Mouse (Mus musculus) urinary bladder, postnatal 25 days (tissue): ENCODE results near the gene Thsd4.
"Not testable (repeated sequence)": the region's sequence is repeated elsewhere in the genome, so short reads cannot be mapped to it uniquely, and the experiment has no call there.

ENCODE experiments used
- DNase-seq: peaks from one replicate; pipeline ENCODE4 v3.0.0; 2022; ENCODE audit warnings: low spot score

Thsd4 gene

GRCm38 (mm10) chr9:60213111-60213510 lies 308.7 kb downstream of the Thsd4 start:
- DNase-seq, result no peak

DNA sequence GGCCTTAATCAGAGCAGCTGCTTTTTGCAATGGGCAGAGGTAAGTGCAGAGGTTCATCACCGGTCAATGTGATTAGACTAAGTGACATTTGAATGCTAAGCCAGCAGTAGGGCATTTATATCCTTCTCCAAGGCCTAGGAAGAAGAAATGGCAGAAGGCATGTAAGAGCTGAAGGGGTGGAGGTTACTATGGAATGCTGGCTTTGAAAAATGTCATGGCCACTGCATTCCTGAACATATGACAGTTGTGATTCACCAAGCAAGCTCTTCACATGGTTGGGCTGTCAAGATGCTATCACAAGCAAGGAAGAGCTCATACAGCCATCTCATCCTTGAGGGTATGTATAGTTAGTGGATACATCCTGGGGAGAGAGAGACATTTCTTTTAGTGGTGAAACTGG lies 313.0 kb downstream of the Thsd4 start:
- DNase-seq, result no peak

- no peak for DNase-seq
Measured at GRCm38 (mm10) chr9:60203141-60203540, 318.7 kb downstream of the Thsd4 start.

DNA sequence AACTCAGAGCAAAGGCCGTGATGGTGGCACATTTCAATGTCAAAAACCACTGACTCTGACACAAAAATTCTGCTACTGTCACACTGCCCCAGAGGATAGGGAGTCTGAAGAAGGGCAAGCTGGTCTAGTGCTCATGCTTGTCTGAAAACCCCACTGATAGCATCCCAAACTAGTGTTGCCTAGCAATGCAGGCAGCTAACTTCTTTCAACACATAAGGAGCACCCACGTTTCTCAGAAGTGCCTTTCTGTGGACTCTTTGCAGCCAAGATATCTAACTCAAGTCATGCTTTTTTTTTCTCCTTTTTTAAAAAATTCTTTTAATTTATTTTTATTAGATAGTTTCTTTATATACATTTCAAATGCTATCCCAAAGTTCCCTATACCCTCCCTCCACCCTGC lies 321.4 kb downstream of the Thsd4 start:
- DNase-seq, result no peak

- DNase-seq, result no peak
Measured at GRCm38 (mm10) chr9:60198530-60199200, 323.2 kb downstream of the Thsd4 start.

- no peak for DNase-seq
Measured at GRCm38 (mm10) chr9:60195502-60195901, 326.3 kb downstream of the Thsd4 start.

DNA sequence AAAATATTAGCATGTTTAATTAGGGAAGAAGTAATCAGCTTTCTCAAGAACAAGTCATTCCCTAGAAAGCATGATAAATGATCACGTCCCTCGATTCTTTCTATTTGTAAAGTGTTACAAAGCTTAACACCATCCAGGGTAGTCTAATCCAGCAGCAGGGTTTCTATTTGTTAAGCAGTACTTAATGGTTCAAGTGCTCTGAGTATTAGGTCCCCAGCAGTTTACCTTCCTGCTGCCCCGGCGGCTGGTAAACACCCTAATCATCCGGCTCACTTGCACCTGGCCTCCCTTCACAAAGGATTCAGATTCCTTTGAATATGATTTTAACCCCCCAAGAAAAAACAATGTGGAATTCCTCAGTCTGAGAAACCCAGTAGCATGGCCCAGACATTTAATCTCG lies 326.9 kb downstream of the Thsd4 start:
- no peak for DNase-seq

DNA sequence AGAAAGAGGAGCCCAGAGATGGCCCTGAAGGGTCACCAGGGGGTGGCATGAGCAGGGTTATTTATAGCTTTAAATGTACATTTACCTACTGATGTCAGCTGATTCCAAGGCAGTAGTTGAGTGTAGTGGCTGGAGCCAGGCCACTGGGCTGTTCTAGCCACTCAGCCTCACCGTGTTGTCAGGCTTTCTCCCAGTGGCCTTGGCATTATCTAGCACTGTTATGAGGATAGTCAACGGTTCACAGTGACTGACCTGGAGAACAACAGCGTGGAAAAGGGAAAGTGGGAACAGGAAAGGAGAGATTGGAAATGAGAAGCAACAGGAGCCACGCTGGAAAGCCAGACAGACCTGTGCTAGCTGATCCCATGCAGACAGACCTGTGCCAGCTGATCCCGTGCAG lies 329.5 kb downstream of the Thsd4 start:
- DNase-seq, result no peak

GRCm38 (mm10) chr9:60187437-60187836 lies 334.4 kb downstream of the Thsd4 start:
- DNase-seq, result no peak

- no peak for DNase-seq
Measured at GRCm38 (mm10) chr9:60186948-60187347, 334.9 kb downstream of the Thsd4 start.

DNA sequence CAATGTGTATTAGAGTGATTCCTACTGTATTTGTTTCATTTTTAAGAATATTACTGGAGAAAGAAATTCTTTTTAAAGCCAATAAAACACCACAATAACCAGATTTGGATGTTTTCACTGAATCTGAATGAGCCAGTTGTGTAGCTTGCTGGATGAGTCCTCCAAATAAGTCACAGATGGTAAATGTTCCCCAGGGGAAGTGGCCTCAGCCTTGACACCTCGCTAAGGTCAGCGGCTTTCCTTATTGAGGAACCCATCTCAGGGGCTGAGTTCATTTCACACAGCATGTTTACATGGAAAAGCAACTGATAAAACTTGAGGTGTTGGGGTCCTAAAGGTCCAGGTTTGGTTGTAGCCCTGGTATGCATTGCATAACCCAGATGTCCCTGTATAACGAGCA lies 337.8 kb downstream of the Thsd4 start:
- DNase-seq, result no peak

DNA sequence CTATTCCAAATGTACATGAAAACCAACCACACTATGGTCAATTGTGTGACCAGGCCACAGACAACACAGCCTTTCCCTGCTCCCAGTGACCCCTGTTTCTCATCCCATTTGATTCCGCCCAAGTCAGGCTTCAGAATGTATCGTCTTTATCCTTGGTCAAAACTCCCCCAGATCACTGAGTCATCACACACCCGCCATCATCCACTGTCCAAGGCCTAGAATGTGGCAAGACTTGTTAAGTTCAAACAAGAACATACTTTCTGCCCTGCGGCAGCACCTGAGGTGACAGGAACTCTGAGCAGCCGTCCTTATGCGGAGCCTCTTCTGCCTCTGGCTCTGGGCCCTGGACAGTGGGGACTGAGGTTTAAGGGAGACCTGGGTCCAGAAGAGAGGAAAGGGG lies 339.5 kb downstream of the Thsd4 start:
- no peak for DNase-seq

GRCm38 (mm10) chr9:60180936-60181335 lies 340.9 kb downstream of the Thsd4 start:
- DNase-seq, result no peak

DNA sequence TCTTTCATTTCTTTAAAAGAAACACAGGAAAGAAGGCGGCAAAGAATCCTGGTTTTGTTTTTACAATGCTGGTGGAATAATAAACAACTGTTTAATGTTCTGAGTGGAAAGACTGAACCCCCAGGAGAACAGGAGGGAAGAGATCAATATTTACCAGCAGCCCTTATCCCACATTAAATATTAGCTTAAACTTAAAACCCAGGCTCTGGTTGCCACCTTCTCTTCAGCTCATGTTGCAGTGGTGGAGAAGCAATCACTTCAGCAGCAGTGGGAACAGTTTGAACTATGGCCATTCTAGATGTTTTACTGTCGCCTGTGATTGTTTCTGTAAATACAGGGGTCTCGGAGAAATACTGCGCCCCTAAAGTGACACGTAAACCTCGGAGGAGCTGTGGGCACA lies 341.7 kb downstream of the Thsd4 start:
- DNase-seq, result no peak

DNA sequence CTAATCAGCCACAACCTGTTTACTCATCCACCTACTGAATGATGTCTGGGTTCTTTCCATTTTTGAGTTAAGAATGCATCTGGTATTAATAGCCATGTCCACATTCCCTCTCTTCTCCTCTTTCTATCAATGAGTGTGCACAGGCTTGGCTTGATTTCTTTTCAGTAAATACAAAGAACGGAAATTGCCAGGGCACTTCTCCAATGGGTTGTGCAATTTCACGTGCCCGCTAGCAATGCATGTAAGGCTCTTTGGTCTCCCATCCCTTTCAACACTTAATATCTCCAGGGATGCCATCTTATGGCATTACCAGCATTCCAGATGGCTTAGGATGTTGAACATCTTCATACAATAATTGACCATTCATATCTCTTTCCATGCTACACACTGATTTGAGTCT lies 345.5 kb downstream of the Thsd4 start:
- DNase-seq, result no peak

- not testable (repeated sequence) for DNase-seq
Measured at GRCm38 (mm10) chr9:60172459-60173060, 349.3 kb downstream of the Thsd4 start.

DNA sequence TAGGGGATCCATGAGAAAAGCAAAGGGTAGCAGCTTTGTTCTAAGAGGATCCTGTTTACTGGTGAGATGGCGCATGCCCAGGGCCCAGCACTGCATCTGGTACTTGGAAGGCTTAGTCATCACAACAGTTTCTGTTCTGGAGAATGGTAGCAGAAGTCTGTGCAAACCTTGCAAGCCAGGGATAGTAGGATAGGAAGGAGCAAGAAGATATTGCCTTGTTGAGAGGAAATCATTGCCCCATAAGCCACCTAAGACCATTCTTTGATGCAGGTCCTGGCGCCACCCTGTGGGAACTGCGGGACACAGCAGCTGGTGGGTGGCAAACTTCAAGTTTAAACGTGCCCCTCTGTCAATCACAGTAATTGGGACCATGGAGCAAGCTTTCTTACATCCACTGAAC lies 354.9 kb downstream of the Thsd4 start:
- no peak for DNase-seq

GRCm38 (mm10) chr9:60160855-60161254 lies 361.0 kb downstream of the Thsd4 start:
- no peak for DNase-seq

DNA sequence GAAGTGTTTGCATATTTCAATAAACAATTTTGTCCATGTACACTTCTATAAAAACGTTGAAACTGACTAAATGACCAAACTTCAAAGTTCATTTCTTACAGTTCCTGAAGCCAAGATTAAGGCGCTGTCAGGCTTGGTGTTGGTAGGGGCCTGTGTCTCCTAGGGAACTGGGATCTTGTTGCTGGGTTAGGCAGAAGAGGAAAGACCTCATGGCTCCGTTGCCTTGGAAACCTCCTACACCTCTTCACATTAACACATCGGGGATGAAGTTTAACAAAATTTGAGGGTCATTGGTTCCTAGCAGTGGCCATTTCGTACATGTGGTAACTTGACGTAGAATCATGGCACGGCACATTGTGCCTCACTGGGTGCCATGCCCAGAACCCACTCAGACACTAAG lies 361.7 kb downstream of the Thsd4 start:
- no peak for DNase-seq

DNA sequence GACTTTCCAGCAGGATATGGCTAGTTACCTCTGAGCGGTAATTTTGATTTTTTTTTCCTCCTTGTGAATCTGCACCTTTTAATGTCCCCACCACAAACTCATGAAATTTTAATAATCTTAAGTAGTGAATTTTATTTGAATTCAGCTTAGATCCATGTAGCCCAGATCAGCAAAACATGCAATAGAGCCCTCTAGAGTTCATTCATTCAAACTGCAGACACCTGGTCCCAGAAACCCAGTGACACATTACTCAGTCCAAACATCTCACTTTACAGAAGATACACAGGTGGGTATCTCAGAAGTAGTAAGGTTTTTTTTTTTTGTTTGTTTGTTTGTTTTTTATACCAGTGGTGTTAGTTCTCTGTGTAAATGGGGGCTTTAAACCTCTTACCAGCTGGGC lies 368.9 kb downstream of the Thsd4 start:
- no peak for DNase-seq

DNA sequence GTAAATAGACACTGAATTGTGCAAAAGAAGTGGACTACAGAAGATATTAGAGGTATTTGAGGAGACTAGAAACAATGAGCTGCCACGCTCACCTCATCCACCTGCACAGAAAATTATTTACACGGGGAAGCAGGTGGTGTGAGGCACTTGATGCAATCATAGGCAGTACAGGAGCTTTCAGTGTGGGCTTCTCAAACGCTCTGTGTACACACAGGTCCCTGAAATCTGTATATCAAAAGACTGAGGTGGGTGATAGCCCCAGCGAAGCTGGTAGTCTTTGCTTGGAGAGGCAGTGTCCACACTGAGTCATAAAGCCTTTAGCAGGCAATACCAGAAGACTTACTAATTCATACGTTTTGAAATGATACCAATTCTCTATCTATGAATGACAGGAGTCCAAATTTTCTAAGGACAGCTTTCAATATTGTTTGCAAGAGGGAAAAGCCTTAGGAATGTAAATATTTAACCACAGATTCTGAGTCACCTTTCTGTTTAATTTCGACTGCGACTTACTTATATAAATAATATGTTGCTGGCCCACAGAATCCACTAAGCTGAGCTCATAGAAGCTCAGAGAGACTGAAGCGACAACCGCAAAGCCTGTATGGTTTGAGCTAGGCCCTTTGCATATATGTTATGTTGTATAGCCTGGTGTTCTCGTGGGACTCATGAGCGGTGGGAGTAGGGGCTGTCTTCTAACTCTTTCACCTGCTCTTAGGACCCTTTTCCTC lies 369.8 kb downstream of the Thsd4 start:
- no peak for DNase-seq

DNA sequence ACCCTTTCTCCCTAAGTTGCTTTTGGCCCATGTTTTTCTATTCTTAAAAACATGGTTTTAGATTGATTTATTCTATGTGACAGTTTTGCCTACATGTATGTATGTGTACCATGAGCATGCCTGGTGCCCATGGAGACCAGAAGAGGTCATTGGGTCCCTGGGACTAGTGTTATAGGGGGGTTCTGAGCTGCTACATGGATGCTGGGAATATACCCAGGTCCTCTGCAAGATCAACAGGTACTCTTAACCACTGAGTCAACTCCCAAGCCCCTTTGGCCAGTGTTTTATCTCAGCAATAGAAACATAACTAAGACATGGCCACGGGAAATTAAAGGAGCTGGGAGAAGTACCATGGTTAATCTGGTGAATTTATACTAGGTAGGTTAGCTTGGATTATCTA lies 371.3 kb downstream of the Thsd4 start:
- no peak for DNase-seq

DNA sequence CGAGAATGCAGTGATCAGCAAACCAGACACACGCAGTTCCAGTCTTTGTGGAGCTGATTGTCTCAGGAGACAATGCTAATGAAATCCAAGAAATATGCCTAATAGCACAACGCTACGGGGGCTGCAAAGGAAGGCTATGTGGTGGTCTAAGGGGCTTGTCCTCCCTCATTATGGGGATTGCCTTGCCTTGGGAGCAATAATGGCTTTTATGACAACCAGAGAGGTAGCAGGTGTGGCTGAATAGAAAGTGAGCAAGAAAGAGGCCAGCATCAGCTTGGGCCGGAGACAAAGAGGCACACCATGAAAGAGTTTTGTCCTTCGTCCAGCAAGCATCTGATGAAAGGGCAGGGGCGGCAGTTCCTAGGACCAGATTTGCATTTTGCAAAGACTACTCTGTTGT lies 372.9 kb downstream of the Thsd4 start:
- no peak for DNase-seq

- no peak for DNase-seq
Measured at GRCm38 (mm10) chr9:60147401-60147800, 374.4 kb downstream of the Thsd4 start.
